Mouse (Mus musculus) cerebellum, adult 11-12 months (tissue): ENCODE data around the gene Ms4a4c.
"Not testable (repeated sequence)": the region's sequence is repeated elsewhere in the genome, so short reads cannot be mapped to it uniquely, and the experiment has no call there.

Experiments used
- DNase-seq: peaks from one replicate; pipeline ENCODE4 v3.0.0; 2022

The Ms4a4c gene

GRCm38 (mm10) chr19:11404527-11404926 is at the start of gene Ms4a4c:
Gene Ms4a4c (plus strand): TSS chr19:11404770.
- DNase-seq: no peak

DNA sequence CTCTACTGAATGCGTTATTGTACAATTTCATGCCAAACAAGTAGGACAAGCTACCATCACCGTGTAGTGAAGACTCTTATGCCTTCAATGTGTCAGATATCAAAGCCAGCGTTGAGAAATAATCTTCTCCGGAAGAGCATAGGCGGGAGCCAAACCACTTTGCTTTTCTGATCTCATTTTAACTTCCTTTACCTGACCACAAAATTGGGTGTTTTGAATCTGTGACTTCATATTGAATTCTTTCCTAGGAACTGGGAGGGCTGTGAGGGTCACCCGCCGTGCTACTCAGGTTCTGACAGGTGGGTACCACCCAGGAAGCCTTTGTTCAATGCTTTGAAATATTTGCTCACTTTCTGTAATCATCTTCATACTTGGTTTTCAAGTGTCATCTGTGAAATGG is 48.8 kb upstream of the Ms4a4c start:
- DNase-seq: no peak

DNA sequence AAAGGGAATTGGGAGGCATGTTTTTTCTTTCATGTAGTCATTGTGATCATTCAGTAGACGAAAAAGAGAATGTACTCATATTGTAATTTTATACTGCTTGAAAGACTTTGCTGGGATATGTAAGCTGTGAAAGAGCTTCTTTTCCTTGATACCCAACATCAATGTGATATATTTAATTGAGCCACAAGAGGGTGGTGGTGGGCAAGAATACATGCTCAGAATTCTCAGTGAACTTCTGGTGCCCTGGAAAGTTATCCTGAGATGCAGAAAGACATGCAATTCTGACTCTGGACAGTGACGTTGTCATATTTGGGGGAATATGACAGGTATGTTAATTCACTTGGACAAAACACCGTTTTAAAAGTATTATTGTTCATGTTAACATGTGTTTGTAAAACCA is 44.5 kb upstream of the Ms4a4c start:
- DNase-seq: no peak

DNA sequence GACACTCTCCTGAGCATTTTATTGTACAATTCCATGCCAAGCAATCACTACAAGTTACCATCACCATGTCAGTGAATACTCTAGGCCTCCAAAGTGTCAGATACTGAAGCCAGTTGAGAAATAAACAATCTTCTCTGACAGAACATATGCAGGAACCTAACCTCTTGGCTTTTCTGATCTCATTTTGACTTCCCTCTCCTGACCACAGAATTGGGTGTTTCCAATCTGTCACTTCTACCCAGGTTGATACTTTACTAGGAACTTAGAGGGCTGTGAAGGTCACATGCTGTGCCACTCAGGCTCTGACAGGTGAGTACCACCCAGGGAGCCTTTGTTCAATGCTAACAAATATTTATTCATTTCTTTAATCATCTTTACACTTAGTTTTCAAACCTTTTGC is 42.6 kb upstream of the Ms4a4c start:
- DNase-seq: no peak

DNA sequence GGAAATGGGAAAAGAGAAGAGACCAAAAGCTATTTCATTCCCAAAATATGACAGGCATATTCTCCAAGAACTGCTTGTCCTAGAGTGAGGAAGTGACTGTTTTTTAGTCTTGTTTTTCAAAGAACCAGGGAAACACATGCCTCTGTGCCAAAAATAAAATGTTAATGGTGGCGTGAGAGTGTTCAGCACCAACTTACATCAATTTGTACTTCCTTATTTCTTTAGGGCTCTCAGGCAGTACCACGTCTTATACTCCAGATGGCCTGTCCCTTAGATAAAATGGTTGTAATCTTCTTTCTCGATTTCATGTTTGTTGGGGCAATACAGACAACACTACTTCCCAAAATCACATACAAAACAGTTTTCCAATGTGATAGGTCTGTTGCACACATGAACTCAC is 36.3 kb upstream of the Ms4a4c start:
- no peak for DNase-seq

DNA sequence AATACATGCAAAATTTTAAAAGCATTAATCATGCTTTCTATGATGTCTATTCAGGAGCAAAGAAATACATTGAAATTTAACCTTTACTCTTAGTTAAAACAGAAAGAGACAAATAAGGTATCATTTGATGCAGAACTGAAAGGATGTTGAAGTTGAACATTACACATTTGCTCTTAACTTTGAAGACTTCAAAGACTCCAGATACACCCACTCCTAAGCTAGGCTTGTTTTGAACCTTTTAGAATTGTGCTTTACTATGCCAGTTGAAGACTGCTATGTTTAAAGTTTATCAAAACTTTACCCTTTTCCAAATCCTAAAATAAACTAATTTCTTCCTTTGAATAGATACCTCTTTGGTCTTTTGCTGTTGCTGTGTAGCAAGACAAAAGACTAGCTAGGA is 33.4 kb upstream of the Ms4a4c start:
- DNase-seq: no peak

DNA sequence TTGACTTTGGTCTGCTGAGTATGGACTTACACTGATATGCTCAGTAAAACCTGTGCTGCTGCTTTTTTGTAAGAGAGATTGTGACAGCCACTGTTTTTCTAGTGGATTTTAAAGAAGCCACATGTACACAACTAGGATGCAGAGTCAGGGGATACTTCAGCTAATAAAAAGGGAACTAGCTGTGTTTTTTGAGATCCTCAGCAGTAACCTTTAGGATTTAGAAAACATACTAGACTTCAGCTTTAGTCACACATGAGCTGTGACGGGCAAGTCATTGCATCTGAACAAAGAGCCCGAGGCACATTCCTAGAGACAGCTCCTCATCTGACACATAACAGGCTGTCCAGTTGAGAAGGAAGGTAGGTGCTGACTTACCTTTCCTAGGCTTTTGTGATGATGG is 29.3 kb upstream of the Ms4a4c start, which contains the start of gene Ms4a4a:
Gene Ms4a4a (plus strand): TSS at position 251 of the 400 bp plus-strand sequence.
- no peak for DNase-seq

DNA sequence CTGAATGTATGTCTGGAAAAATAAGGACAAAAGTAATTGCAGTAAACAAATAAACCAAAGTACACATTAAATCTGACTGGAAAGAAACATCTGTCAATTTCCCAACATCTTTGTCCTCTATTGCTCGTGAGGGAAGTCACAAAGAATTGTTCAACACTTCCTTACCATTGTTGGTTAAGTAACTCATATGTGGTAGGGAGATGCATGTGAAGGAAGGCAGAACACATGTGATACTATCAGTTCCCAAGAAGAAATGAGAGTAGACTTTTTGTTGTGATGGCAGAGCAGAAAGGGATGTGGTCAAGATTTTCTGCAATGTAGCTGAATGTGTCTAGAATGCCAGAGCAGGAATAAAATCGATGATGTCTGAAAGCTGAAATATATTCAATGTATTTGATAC is 28.2 kb upstream of the Ms4a4c start:
- DNase-seq: no peak

GRCm38 (mm10) chr19:11387109-11387508 is 17.5 kb upstream of the Ms4a4c start:
- no peak for DNase-seq

GRCm38 (mm10) chr19:11387685-11388084 is 16.9 kb upstream of the Ms4a4c start:
- no peak for DNase-seq

- DNase-seq: no peak
Observed at GRCm38 (mm10) chr19:11388949-11389348, 15.6 kb upstream of the Ms4a4c start.

DNA sequence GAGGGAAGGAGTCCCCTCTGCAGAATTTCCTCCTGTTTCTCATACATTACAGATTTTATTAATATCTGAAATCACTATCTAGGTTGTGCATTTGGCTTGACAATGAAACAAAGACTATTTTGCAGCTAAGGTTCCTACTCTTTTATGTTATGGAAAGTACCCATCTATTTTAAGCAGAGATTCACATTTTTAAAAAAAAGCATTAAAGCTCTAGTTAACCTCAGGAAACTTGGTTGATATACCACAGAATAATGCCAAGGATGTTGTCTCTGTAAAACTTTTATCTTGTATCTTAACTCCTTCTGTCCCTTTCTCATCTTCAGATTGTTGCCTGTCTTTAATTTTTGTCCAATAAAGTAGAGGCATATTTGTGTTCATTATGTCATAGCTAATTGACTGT is 8.8 kb upstream of the Ms4a4c start:
- no peak for DNase-seq

- no peak for DNase-seq
Observed at GRCm38 (mm10) chr19:11407428-11407827, 2.9 kb downstream of the Ms4a4c start.

DNA sequence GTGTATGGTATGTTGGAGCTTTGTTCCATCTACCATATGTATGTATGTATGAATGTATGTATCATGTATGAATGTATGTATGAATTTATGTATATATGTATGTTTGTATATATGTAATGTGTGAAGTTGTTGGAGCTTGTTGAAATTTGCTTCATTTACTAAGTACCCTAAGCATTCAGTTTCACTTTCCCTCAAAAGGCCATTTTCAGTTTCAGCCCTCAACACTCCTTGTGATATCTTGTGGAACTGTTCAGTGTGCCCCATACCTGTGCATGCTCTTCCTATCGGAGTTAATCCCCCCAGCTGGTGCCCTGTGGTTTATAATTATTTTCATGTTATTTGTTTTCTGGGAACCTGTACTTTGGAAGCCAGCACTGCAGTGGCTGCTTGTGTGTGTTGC is 4.0 kb downstream of the Ms4a4c start:
- DNase-seq: no peak

DNA sequence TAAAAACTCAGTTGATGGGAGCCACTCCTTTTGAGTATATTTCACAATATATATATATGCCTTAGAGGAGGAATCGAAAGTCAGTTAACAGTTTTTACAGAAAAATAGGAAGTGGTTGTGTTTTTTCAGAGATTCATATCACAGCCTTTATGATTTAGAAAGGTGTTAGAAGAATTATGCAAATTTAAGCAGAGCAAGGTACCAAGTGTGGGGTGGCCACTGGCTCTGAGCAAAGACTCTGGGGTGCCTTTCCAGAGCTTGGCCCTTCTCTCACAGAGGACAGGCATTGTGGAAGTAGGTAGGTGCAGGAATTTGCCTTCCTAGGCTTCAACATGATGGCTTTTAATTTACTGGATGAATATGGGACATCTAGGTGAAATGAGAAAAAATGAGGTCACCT is 7.1 kb downstream of the Ms4a4c start:
- DNase-seq: no peak

- no peak for DNase-seq
Observed at GRCm38 (mm10) chr19:11414084-11414483, 9.5 kb downstream of the Ms4a4c start.

- no peak for DNase-seq
Observed at GRCm38 (mm10) chr19:11415581-11415980, 11.0 kb downstream of the Ms4a4c start.

- not testable (repeated sequence) for DNase-seq
Observed at GRCm38 (mm10) chr19:11418865-11419264, 14.3 kb downstream of the Ms4a4c start.

DNA sequence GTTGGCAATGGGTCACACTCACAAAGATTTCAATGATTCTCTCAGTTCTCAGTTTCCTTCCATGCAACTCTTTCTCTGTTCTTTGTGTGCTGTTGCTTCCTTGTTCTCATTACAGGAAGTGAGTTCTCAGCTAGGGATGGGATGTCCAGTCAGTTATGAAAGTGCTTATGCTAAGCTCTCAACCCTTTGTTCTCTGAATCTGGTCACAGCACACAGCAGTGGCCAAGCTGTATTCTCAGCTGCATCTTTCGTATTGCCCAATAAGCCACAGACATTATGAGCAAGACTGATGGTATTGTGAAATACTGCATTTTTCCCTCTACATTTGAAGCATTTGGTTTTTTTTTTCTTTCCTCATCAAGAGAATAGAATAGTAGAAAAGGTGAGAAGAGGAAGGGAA is 26.6 kb downstream of the Ms4a4c start:
- not testable (repeated sequence) for DNase-seq

DNA sequence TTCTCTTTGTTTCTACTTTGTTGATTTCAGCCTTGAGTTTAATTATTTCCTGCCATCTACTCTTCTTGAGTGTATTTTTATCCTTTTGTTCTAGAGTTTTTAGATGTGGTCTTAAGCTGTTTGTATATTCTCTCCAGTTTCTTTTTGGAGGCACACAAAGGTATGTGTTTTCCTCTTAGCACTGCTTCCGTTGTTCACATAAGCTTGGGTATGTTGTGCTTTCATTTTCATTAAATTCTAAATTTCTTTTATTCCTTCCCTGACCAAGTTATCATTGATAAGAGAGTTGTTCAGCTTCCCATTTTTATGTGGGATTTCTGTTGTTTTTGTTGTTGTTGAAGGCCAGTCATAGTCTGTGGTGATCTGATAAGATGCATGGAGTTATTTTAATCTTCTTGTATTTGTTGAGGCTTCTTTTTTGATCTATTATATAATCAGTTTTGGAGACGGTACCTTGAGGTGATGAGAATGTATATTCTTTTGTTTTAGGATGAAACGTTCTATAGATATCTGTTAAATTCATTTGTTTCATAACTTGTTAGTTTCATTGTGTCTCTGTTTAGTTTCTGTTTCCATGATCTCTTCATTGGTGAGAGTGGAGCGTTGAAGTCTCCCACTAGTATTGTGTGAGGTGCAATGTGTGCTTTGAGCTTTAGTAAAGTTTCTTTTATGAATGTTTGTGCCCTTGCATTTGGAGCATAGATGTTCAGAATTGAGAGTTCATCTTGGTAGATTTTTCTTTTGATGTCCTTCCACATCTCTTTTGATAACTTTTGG is 30.7 kb downstream of the Ms4a4c start:
- no peak for DNase-seq

- no peak for DNase-seq
Observed at GRCm38 (mm10) chr19:11443338-11443737, 38.8 kb downstream of the Ms4a4c start, which contains the start of gene Ms4a4b. Gene Ms4a4b (plus strand): TSS chr19:11443553.

DNA sequence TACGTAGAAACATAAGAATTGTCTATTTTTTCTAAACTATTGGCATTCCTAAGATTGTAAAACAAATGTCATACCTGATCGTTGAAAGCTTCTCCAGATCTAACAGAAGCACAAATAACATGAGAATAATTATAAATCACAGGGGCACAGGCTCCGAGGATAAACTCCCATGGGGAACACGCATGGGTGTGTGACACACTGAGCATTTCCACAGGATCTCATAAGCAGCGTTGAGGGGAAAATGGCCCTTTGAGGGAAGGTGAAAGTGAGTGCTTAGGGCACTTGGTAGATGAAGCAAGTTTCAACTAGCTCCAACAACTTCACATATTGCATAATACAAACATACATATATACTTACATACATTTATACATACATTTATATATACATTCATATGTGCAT is 39.4 kb downstream of the Ms4a4c start:
- no peak for DNase-seq

DNA sequence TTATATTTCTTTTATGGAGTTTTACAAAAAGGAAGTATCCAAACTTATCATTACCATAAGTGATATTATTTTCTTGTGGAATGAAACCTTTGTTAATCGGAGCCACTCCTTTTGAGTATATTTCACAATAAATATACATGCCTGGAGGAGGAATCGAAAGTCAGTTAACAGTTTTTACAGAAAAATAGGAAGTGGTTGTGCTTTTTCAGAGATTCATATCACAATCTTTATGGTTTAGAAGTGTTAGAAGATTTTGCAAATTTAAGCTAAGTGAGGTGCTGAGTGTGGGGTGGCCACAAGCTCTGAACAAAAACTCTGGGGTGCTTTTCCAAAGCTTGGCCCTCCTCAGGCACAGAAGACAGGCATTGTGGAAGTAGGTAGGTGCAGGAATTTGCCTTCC is 42.7 kb downstream of the Ms4a4c start:
- no peak for DNase-seq

DNA sequence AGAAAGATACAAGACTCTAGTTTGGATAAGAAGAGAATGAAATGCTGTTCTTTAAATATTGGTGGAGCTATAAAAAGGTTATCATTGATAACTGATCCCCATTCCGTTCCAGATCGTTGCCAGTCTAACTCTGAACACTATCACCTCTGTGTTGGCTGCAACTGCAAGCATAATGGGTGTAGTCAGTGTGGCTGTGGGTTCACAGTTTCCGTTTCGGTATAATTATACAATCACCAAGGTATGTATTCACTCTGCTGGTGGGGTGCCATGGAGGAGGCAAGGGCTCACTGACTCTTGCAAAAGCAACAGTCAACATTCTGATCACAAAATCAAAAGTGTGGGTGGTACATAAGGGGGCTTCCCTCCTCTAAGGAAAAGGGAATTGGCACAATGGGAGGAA is 54.5 kb downstream of the Ms4a4c start:
- DNase-seq: not testable (repeated sequence)

DNA sequence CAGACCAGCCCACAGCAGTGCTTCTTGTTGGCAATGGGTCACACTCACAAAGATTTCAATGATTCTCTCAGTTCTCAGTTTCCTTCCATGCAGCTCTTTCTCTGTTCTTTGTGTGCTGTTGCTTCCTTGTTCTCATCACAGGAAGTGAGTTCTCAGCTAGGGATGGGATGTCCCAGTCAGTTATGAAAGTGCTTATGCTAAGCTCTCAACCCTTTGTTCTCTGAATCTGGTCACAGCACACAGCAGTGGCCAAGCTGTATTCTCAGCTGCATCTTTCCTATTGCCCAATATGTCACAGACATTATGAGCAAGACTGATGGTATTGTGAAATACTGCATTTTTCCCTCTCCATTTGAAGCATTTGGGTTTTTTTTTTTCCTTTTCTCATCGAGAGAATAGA is 60.2 kb downstream of the Ms4a4c start:
- not testable (repeated sequence) for DNase-seq
